Mouse (Mus musculus): ENCODE measurements around the gene Capn12. TPM values are rescaled to one million over a fixed set of nuclear protein-coding genes. Genes with fewer than 3 reads are reported as not detected.

Gene Capn12
- total and polyA plus RNA-seq, 3 experiments: 0.17 TPM; not detected in 2

GRCm38 (mm10) chr7:28939418-28940183 is 58.4 kb downstream of the Capn12 start:
- in situ Hi-C loops (cut with MboI; ENCODE audit: low pct_ligation_motif_present, low pct_unique_long_range_greater_than_20kb, low sequenced_read_pairs): no loop called here
- no peaks in the 10 kb centered on the region for H3K9me3 ChIP-seq (replicated peaks; ENCODE audit: low read length)
- DNase-seq (ENCODE audit: extremely low read depth): no peak
- no peak overlapping the region for H3K4me2 ChIP-seq (ENCODE audit: insufficient read depth, low read depth, poor library complexity, severe bottlenecking)
- H3K27ac ChIP-seq (ENCODE audit: insufficient read depth, low read depth): no peak overlapping the region
- no peak overlapping the region for H3K4me3 ChIP-seq (replicated peaks in 1 of 3; ENCODE audit: low read depth in 2 of 3, low read length in 2 of 3, poor library complexity in 1 of 3)
- no peak overlapping the region for H3K9ac ChIP-seq (ENCODE audit: insufficient read depth, low read depth)
- H3K36me3 ChIP-seq (replicated peaks in 1 of 2; ENCODE audit: control insufficient read depth in 1 of 2, insufficient read depth in 1 of 2, low read length in 1 of 2): peaks cover 0 to 77% of the 10 kb centered on the region in 2 experiments
- peaks cover 38% of the 10 kb centered on the region for H3K79me2 ChIP-seq (replicated peaks; ENCODE audit: control insufficient read depth, extremely low read depth, insufficient read depth, poor library complexity, severe bottlenecking)
- dilution Hi-C loops (cut with MboI; ENCODE audit: extremely low pct_ligation_motif_present, extremely low pct_unique_long_range_greater_than_20kb, low sequenced_read_pairs): no loop called here
- peaks cover 0 to 72% of the 10 kb centered on the region in 2 experiments; a peak in 2 of 4 replicates for H3K4me1 ChIP-seq (ENCODE audit: control insufficient read depth in 1 of 2, insufficient read depth in 2 of 2)
- no peaks in the 10 kb centered on the region for H3K27me3 ChIP-seq (replicated peaks)
- TF ChIP-seq KAT2A (IDR thresholded peaks at IDR 0.05; ENCODE audit: insufficient replicate concordance, low read length) (no peak), MXI1 (IDR thresholded peaks at IDR 0.05; ENCODE audit: low read depth, low read length) (no peak), SIN3A (IDR thresholded peaks at IDR 0.05; ENCODE audit: low read length) (no peak), ZC3H11A (IDR thresholded peaks at IDR 0.05; ENCODE audit: low read depth, low read length) (no peak), EP300 (IDR thresholded peaks at IDR 0.05; ENCODE audit: low read length) (no peak), NELFE (IDR thresholded peaks at IDR 0.05; ENCODE audit: low read depth, low read length) (no peak), JUND (conservative IDR thresholded peaks at IDR 0.05; ENCODE audit: low read depth, low read length) (no peak), ETS1 (conservative IDR thresholded peaks at IDR 0.05; ENCODE audit: low read depth, low read length) (no peak), GABPA (IDR thresholded peaks at IDR 0.05; ENCODE audit: insufficient replicate concordance, low read depth, low read length) (no peak), TBP (conservative IDR thresholded peaks at IDR 0.05; ENCODE audit: low read depth, low read length) (no peak), MAFK (IDR thresholded peaks at IDR 0.05; ENCODE audit: insufficient replicate concordance, low read length) (no peak), E2F4 (IDR thresholded peaks at IDR 0.05; ENCODE audit: insufficient replicate concordance, low read depth, low read length) (no peak), MEF2A (IDR thresholded peaks at IDR 0.05; ENCODE audit: borderline replicate concordance, low read depth, low read length) (no peak), CHD1 (IDR thresholded peaks at IDR 0.05; ENCODE audit: low read depth, low read length) (no peak), CTCF (conservative IDR thresholded peaks at IDR 0.05 in 1 of 2, IDR thresholded peaks at IDR 0.05 in 1 of 2; ENCODE audit: low read depth in 2 of 2, low read length in 2 of 2) (no peak), POLR2A (IDR thresholded peaks at IDR 0.05; ENCODE audit: low read depth, low read length) (no peak), UBTF (IDR thresholded peaks at IDR 0.05; ENCODE audit: low read depth, low read length) (no peak), ZKSCAN1 (IDR thresholded peaks at IDR 0.05; ENCODE audit: borderline replicate concordance, low read depth, low read length) (no peak)

- H3K4me2 ChIP-seq (ENCODE audit: insufficient read depth, low read depth, poor library complexity, severe bottlenecking): no peak overlapping the region
- DNase-seq (ENCODE audit: extremely low read depth): no peak
- no peaks in the 10 kb centered on the region for H3K9me3 ChIP-seq (replicated peaks; ENCODE audit: low read length)
- in situ Hi-C loops (cut with MboI; ENCODE audit: low pct_ligation_motif_present, low pct_unique_long_range_greater_than_20kb, low sequenced_read_pairs): no loop called here
- peaks cover under 1 to 80% of the 10 kb centered on the region in 2 experiments for H3K4me1 ChIP-seq (ENCODE audit: control insufficient read depth in 1 of 2, insufficient read depth in 2 of 2)
- no peak overlapping the region for H3K27ac ChIP-seq (ENCODE audit: insufficient read depth, low read depth)
- H3K9ac ChIP-seq (ENCODE audit: insufficient read depth, low read depth): no peak overlapping the region
- H3K27me3 ChIP-seq (replicated peaks): no peaks in the 10 kb centered on the region
- no peak for TF ChIP-seq KAT2A (IDR thresholded peaks at IDR 0.05; ENCODE audit: insufficient replicate concordance, low read length)
- TF ChIP-seq ZKSCAN1 (IDR thresholded peaks at IDR 0.05; ENCODE audit: borderline replicate concordance, low read depth, low read length): no peak
- no peak for TF ChIP-seq NRF1 (IDR thresholded peaks at IDR 0.05; ENCODE audit: low read depth, low read length)
- TF ChIP-seq PAX5 (IDR thresholded peaks at IDR 0.05; ENCODE audit: low read length): no peak
- TF ChIP-seq SMC3 (IDR thresholded peaks at IDR 0.05; ENCODE audit: low read depth, low read length): no peak
- TF ChIP-seq MXI1 (IDR thresholded peaks at IDR 0.05; ENCODE audit: low read depth, low read length): no peak
- no peak for TF ChIP-seq MEF2A (IDR thresholded peaks at IDR 0.05; ENCODE audit: borderline replicate concordance, low read depth, low read length)
- no peak for TF ChIP-seq RCOR1 (conservative IDR thresholded peaks at IDR 0.05; ENCODE audit: low read depth, low read length)
- no peak for TF ChIP-seq USF1 (IDR thresholded peaks at IDR 0.05; ENCODE audit: low read depth, low read length)
- no peak for TF ChIP-seq UBTF (IDR thresholded peaks at IDR 0.05; ENCODE audit: low read depth, low read length)
- H3K36me3 ChIP-seq (replicated peaks in 1 of 2; ENCODE audit: control insufficient read depth in 1 of 2, insufficient read depth in 1 of 2, low read length in 1 of 2): peaks cover 0 to 67% of the 10 kb centered on the region in 2 experiments
- dilution Hi-C loops (cut with MboI; ENCODE audit: extremely low pct_ligation_motif_present, extremely low pct_unique_long_range_greater_than_20kb, low sequenced_read_pairs): no loop called here
- H3K4me3 ChIP-seq (replicated peaks in 1 of 3; ENCODE audit: low read depth in 2 of 3, low read length in 2 of 3, poor library complexity in 1 of 3): no peak overlapping the region
- H3K79me2 ChIP-seq (replicated peaks; ENCODE audit: control insufficient read depth, extremely low read depth, insufficient read depth, poor library complexity, severe bottlenecking): peaks cover 47% of the 10 kb centered on the region
These were observed 59.9 kb downstream of the Capn12 start for GRCm38 (mm10) chr7:28941129-28941528.
